Mouse (Mus musculus) forebrain, embryonic 14.5 days (tissue): ENCODE measurements around the gene Srf. TPM values are rescaled to one million over a fixed set of nuclear protein-coding genes. Genes with fewer than 3 reads are reported as not detected.

ENCODE experiments used
- ATAC-seq: fragments of 200-750 bp; cut with Nextera tagmentation; 2 replicates; pipeline ENCODE4 v1.8.0; 2017; ENCODE audit warnings: mild to moderate bottlenecking, moderate library complexity
- DNase-seq: peaks from one replicate; pipeline ENCODE4 v3.0.0-alpha.2; 2015; ENCODE audit warnings: low spot score
- H3K27ac ChIP-seq: fragments of 300-500 bp; sonication (generic); 2 replicates; pipeline ENCODE4 v1.5.1; 2014; ENCODE audit warnings: low read depth, mild to moderate bottlenecking, control low read depth, low read length, moderate library complexity
- H3K27me3 ChIP-seq: fragments of 300-500 bp; sonication (generic); replicated peaks from 2 replicates; pipeline ENCODE4 v1.6.1; 2014; ENCODE audit warnings: low read length, control low read depth, mixed read lengths; ENCODE audit not compliant: control insufficient read depth, insufficient read depth
- H3K36me3 ChIP-seq: fragments of 300-500 bp; sonication (generic); 2 replicates; pipeline ENCODE4 v1.6.1; 2014; ENCODE audit warnings: low read length, control low read depth; ENCODE audit not compliant: control insufficient read depth, insufficient read depth
- H3K4me1 ChIP-seq: fragments of 300-500 bp; sonication (generic); 2 replicates; pipeline ENCODE4 v1.6.1; 2014; ENCODE audit warnings: antibody characterized with exemption, low read length, control low read depth; ENCODE audit not compliant: control insufficient read depth, insufficient read depth
- H3K4me2 ChIP-seq: fragments of 300-500 bp; sonication (generic); 2 replicates; pipeline ENCODE4 v1.6.1; 2014; ENCODE audit warnings: mild to moderate bottlenecking, control low read depth, low read length
- H3K4me3 ChIP-seq: fragments of 300-500 bp; sonication (generic); 2 replicates; pipeline ENCODE4 v1.5.1; 2014; ENCODE audit warnings: low read depth, low read length, control low read depth
- H3K9ac ChIP-seq: fragments of 300-500 bp; sonication (generic); 2 replicates; pipeline ENCODE4 v1.6.1; 2014; ENCODE audit warnings: mild to moderate bottlenecking, low read length, control low read depth, moderate library complexity
- H3K9me3 ChIP-seq: fragments of 300-500 bp; sonication (generic); replicated peaks from 2 replicates; pipeline ENCODE4 v1.6.1; 2016; ENCODE audit warnings: low read length, control low read depth, mixed read lengths; ENCODE audit not compliant: control insufficient read depth
- WGBS: fragments of 180-500 bp; shearing (Covaris S2); extraction: QIAGEN DNeasy Blood & Tissue Kit; methylation state at CpG from one replicate; pipeline ENCODE4 v1.1.7; 2014; 5-methylcytosine and 5-hydroxymethylcytosine counted together
- polyA plus RNA-seq: library from polyadenylated mRNA; unstranded; fragments of >200 nt; fragmentation: Nextera tagmentation; extraction: Ambion mirVana; gene quantifications from 2 replicates; pipeline ENCODE4 v1.2.1, GENCODE M21; 2014

The Srf gene
- polyA plus RNA-seq, 1 experiment from 2014 or later = 4.7 TPM

DNA sequence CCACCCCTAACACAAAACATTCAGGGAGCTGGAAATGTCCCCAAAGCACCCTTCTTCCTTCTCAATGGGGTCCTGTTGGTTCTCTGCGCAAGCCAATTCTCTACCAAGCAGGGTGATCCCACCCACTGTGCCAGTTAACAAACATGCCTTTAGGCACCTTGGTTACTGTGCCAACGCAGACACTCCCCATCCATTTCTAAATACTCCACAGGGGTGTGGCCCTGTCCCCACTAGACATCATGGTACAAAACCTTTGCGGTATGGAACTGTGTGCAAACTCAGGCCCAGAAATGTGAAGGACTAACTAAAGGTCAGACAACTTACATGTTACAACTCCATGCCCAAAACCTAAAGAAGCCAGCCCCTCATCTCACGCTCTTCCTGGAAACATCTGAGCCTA, 37.1 kb upstream of the Srf start:
- Histone ChIP-seq H3K4me2 (no peak overlapping the region), H3K4me3 (no peak overlapping the region), H3K9ac (no peak overlapping the region), H3K27me3 (no peaks in the 10 kb centered on the region), H3K27ac (no peak overlapping the region), H3K4me1 (no peaks in the 10 kb centered on the region), H3K36me3 (peaks cover 24% of the 10 kb centered on the region), H3K9me3 (no peaks in the 10 kb centered on the region)
- ATAC-seq = no peak
- DNase-seq = no peak
- WGBS = 90% methylated on average over 4 of the region's 4 CpGs

- Histone ChIP-seq H3K4me1 (no peaks in the 10 kb centered on the region), H3K27ac (no peak overlapping the region), H3K4me3 (no peak overlapping the region), H3K36me3 (peaks cover 38% of the 10 kb centered on the region), H3K27me3 (no peaks in the 10 kb centered on the region), H3K4me2 (no peak overlapping the region), H3K9me3 (no peaks in the 10 kb centered on the region), H3K9ac (no peak overlapping the region)
- DNase-seq (no peak), ATAC-seq (no peak)
- 85% methylated on average over 19 of the region's 19 CpGs for WGBS
These were observed 35.4 kb upstream of the Srf start for GRCm38 (mm10) chr17:46591406-46591805.

- Histone ChIP-seq H3K4me3 (no peak overlapping the region), H3K4me1 (no peaks in the 10 kb centered on the region), H3K9me3 (no peaks in the 10 kb centered on the region), H3K27ac (no peak overlapping the region), H3K4me2 (no peak overlapping the region), H3K36me3 (peaks cover 48% of the 10 kb centered on the region), H3K27me3 (no peaks in the 10 kb centered on the region), H3K9ac (no peak overlapping the region)
- 96% methylated on average over 7 of the region's 7 CpGs for WGBS
- DNase-seq (no peak), ATAC-seq (no peak)
These were observed 34.5 kb upstream of the Srf start for GRCm38 (mm10) chr17:46590439-46590838.

DNA sequence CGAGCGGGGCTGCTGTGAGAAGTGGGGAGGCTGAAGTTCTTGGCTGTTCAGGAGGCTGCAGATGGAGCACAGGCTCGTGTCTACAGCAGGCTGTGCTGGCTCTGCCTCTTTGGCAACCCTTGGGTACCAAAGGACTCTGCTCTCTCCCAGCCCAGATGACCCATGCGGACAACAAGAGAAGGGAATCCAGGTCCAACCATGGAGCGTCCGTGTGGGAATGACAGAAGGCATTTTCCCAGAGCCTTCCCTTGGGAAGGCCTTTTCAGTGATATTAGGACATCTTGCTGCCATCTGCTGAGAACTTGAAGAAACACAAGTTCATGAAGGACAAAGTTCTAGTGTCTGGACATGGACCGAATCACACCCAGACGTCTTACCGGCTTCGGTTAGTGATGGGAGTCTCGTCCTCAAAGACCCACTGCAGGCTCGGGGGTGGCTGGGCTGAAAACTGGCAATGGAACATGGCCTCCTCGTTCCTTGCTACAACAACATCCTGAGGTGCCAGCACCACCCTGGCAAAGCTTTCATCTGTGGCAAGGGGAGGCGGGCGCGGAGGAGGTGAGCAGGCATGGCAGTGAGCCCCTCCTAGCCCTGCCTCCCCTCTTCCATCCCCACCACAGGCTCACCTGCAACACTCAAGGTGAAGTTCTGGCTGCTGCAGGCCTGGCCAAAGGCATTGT, 33.8 kb upstream of the Srf start:
- Histone ChIP-seq H3K4me1 (no peaks in the 10 kb centered on the region), H3K9ac (no peak overlapping the region), H3K4me3 (no peak overlapping the region), H3K9me3 (no peaks in the 10 kb centered on the region), H3K27ac (no peak overlapping the region), H3K4me2 (no peak overlapping the region), H3K27me3 (no peaks in the 10 kb centered on the region), H3K36me3 (peaks cover 55% of the 10 kb centered on the region)
- 92% methylated on average over 16 of the region's 16 CpGs for WGBS
- no peak for DNase-seq
- ATAC-seq = no peak

DNA sequence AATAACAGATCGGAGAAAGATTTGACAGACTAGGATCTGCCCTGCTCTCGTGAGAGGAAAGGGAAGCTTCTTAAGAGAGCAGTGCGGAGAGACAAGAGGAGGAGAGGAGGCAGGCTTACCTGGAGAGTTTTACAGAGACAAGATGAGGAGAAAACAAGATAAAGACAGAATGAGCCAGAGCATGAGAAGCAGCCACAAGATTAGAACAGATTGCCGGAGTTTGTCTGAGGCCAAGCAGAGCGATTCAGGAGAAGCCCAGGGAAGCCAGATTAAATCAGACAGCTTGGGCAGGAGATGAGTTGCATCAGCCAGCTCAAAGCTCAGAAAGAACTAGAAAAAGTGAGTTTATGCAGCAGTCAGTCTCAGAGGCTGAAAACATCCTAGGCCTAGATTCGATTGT, 32.9 kb upstream of the Srf start:
- H3K36me3 ChIP-seq = peaks cover 56% of the 10 kb centered on the region
- no peaks in the 10 kb centered on the region for H3K27me3 ChIP-seq
- 98% methylated on average over 6 of the region's 6 CpGs for WGBS
- no peak overlapping the region for H3K27ac ChIP-seq
- H3K4me2 ChIP-seq = no peak overlapping the region
- DNase-seq (no peak), ATAC-seq (no peak)
- H3K4me1 ChIP-seq = no peaks in the 10 kb centered on the region
- H3K9ac ChIP-seq = no peak overlapping the region
- H3K4me3 ChIP-seq = no peak overlapping the region
- no peaks in the 10 kb centered on the region for H3K9me3 ChIP-seq

- Histone ChIP-seq H3K27ac (no peak overlapping the region), H3K36me3 (peaks cover 56% of the 10 kb centered on the region), H3K9ac (no peak overlapping the region), H3K4me3 (no peak overlapping the region), H3K4me1 (no peaks in the 10 kb centered on the region), H3K27me3 (no peaks in the 10 kb centered on the region), H3K9me3 (no peaks in the 10 kb centered on the region), H3K4me2 (no peak overlapping the region)
- 84% methylated on average over 9 of the region's 9 CpGs for WGBS
- DNase-seq (no peak), ATAC-seq (no peak)
These were observed 32.2 kb upstream of the Srf start for GRCm38 (mm10) chr17:46588173-46588572.

GRCm38 (mm10) chr17:46586327-46586726, 30.4 kb upstream of the Srf start:
- H3K27ac ChIP-seq = no peak overlapping the region
- H3K9ac ChIP-seq = no peak overlapping the region
- H3K4me1 ChIP-seq = no peaks in the 10 kb centered on the region
- DNase-seq (no peak), ATAC-seq (no peak)
- H3K4me3 ChIP-seq = no peak overlapping the region
- no peaks in the 10 kb centered on the region for H3K27me3 ChIP-seq
- no peaks in the 10 kb centered on the region for H3K9me3 ChIP-seq
- no peak overlapping the region for H3K4me2 ChIP-seq
- peaks cover 71% of the 10 kb centered on the region for H3K36me3 ChIP-seq
- WGBS = 96% methylated on average over 8 of the region's 8 CpGs

DNA sequence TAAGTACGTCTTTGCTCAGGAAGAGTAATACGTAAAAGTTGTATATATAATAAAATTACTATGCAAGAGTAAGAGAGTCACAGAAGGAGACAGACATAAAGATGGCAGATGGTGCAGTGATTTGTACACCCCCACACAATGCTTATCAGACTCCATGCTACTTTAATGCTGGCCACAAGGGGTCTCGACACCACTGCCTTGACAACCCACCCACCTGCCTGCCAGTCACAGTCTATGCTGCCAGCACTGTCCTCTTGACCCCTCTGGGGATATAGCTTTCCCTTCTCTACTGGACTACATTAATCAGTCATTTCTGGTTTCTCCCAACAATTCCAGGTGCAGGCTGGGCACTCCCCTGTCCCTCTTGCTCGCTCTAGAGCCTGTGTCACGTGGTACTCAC, 22.7 kb upstream of the Srf start:
- ATAC-seq (no peak), DNase-seq (no peak)
- H3K4me1 ChIP-seq = no peaks in the 10 kb centered on the region
- no peak overlapping the region for H3K4me3 ChIP-seq
- H3K27me3 ChIP-seq = no peaks in the 10 kb centered on the region
- no peak overlapping the region for H3K9ac ChIP-seq
- no peak overlapping the region for H3K4me2 ChIP-seq
- peaks cover 60% of the 10 kb centered on the region for H3K36me3 ChIP-seq
- no peak overlapping the region for H3K27ac ChIP-seq
- 86% methylated on average over 5 of the region's 5 CpGs for WGBS
- H3K9me3 ChIP-seq = no peaks in the 10 kb centered on the region

DNA sequence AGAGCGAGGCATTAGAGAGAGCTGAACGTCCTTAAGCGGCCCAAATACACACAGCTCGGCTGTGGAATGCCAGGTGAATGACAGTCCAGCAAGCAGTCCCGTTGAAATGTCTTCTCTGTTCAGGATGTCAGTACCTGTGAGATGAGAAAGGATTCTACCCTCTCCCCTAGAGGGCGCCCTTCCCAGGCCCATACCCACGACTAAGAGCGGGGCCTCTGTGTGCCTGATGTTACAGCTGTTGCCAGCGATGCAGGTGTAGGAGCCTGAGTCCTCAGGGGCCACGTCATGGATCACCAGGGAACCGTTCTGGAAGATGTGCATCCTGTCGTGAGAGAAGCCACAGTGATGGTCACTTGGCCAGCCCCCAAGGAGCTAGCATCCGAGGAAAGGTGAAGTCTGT, 20.1 kb upstream of the Srf start:
- ATAC-seq (no peak), DNase-seq (no peak)
- no peaks in the 10 kb centered on the region for H3K9me3 ChIP-seq
- H3K27me3 ChIP-seq = no peaks in the 10 kb centered on the region
- no peak overlapping the region for H3K27ac ChIP-seq
- no peak overlapping the region for H3K4me2 ChIP-seq
- H3K9ac ChIP-seq = no peak overlapping the region
- H3K4me3 ChIP-seq = no peak overlapping the region
- no peaks in the 10 kb centered on the region for H3K4me1 ChIP-seq
- peaks cover 66% of the 10 kb centered on the region for H3K36me3 ChIP-seq
- WGBS = 86% methylated on average over 13 of the region's 13 CpGs
